Mouse (Mus musculus) liver, embryonic 14.5 days (tissue): ENCODE results near the gene Gm10722. TPM values are rescaled to one million over a fixed set of nuclear protein-coding genes. Genes with fewer than 3 reads are reported as not detected.
"Not testable (repeated sequence)": the region's sequence is repeated elsewhere in the genome, so short reads cannot be mapped to it uniquely, and the experiment has no call there.

Experiments used
- ATAC-seq: fragments of 200-750 bp; cut with Nextera tagmentation; 2 replicates; pipeline ENCODE4 v1.8.0; 2017; ENCODE audit warnings: moderate number of reproducible peaks, mild to moderate bottlenecking, moderate library complexity; ENCODE audit not compliant: insufficient read depth
- DNase-seq, 3 experiments: peaks; one replicate each; pipeline ENCODE4 v3.0.0-alpha.2; 2012 to 2013; ENCODE audit warnings: low read depth in 3 of 3, low spot score in 3 of 3
- H3K27ac ChIP-seq: fragments of 300-500 bp; sonication (generic); 2 replicates; pipeline ENCODE4 v1.5.1; 2014; ENCODE audit warnings: moderate library complexity, mild to moderate bottlenecking, control low read depth, inconsistent platforms
- H3K27me3 ChIP-seq: fragments of 300-500 bp; sonication (generic); 2 replicates; pipeline ENCODE4 v1.6.1; 2014; ENCODE audit warnings: mild to moderate bottlenecking, low read length, moderate library complexity; ENCODE audit not compliant: control insufficient read depth, insufficient read depth
- H3K36me3 ChIP-seq: fragments of 300-500 bp; sonication (generic); replicated peaks from 2 replicates; pipeline ENCODE4 v1.6.1; 2014; ENCODE audit warnings: low read depth; ENCODE audit not compliant: control insufficient read depth, insufficient read depth
- H3K4me1 ChIP-seq, 2 experiments: fragments of 200-500 bp in 1 of 2; fragments of 300-500 bp in 1 of 2; sonication (generic) in 1 of 2; replicated peaks; 2 replicates each; pipeline ENCODE4 v1.6.1; 2012 to 2014; ENCODE audit warnings: antibody characterized with exemption in 1 of 2, inconsistent platforms in 1 of 2, low read length in 1 of 2; ENCODE audit not compliant: control insufficient read depth in 2 of 2, insufficient read depth in 2 of 2
- H3K4me2 ChIP-seq: fragments of 300-500 bp; sonication (generic); 2 replicates; pipeline ENCODE4 v1.6.1; 2014; ENCODE audit warnings: low read depth, mild to moderate bottlenecking, control low read depth, moderate library complexity
- H3K4me3 ChIP-seq, 2 experiments: fragments of 200-500 bp in 1 of 2; fragments of 300-500 bp in 1 of 2; sonication (generic) in 1 of 2; 2 replicates each; pipeline ENCODE4 v1.5.1; 2012 to 2014; ENCODE audit warnings: low read depth in 2 of 2, low read length in 2 of 2, mild to moderate bottlenecking in 2 of 2, control low read depth in 1 of 2, inconsistent platforms in 1 of 2, moderate library complexity in 1 of 2; ENCODE audit not compliant: insufficient read depth in 1 of 2
- H3K9ac ChIP-seq: fragments of 300-500 bp; sonication (generic); replicated peaks from 2 replicates; pipeline ENCODE4 v1.6.1; 2014; ENCODE audit warnings: mild to moderate bottlenecking, control low read depth, moderate library complexity
- H3K9me3 ChIP-seq: fragments of 300-500 bp; sonication (generic); 2 replicates; pipeline ENCODE4 v1.6.1; 2016; ENCODE audit warnings: low read length, mixed read lengths; ENCODE audit not compliant: control insufficient read depth
- WGBS: fragments of 180-500 bp; shearing (Covaris S2); extraction: QIAGEN DNeasy Blood & Tissue Kit; methylation state at CpG from one replicate; pipeline ENCODE4 v1.1.7; 2014; ENCODE audit not compliant: insufficient replicate concordance; 5-methylcytosine and 5-hydroxymethylcytosine counted together
- polyA plus RNA-seq, 2 experiments: library from polyadenylated mRNA; depleted of rRNA in 1 of 2; stranded (reverse) in 1 of 2; unstranded in 1 of 2; fragments of >200 nt; fragmentation: Nextera tagmentation in 1 of 2; extraction: Ambion mirVana in 1 of 2; gene quantifications; 2 replicates each; pipeline versions ENCODE4 v1.2.1 to v1.2.3; 2012 to 2014

Gm10722 gene
- polyA plus RNA-seq, 2 experiments = not detected

GRCm38 (mm10) chr9:3019835-3020727 lies 19.4 kb downstream of the Gm10722 start:
- not testable (repeated sequence) for H3K27me3 ChIP-seq, H3K36me3 ChIP-seq, H3K27ac ChIP-seq, H3K4me3 ChIP-seq, H3K4me1 ChIP-seq, H3K4me2 ChIP-seq, H3K9me3 ChIP-seq, DNase-seq, H3K9ac ChIP-seq, ATAC-seq
- 57% methylated on average over 11 of the region's 19 CpGs for WGBS

GRCm38 (mm10) chr9:3022316-3023008 lies 21.7 kb downstream of the Gm10722 start:
- H3K27ac ChIP-seq, H3K9ac ChIP-seq, H3K4me2 ChIP-seq, ATAC-seq, H3K9me3 ChIP-seq, H3K4me1 ChIP-seq, H3K27me3 ChIP-seq, H3K4me3 ChIP-seq, H3K36me3 ChIP-seq: not testable (repeated sequence)
- WGBS = 58% methylated on average over 9 of the region's 13 CpGs
- DNase-seq = peak in 2 of 3 experiments; percentile 39 to 41

- H3K9ac ChIP-seq, H3K4me1 ChIP-seq, H3K27ac ChIP-seq, H3K36me3 ChIP-seq, ATAC-seq, H3K4me2 ChIP-seq, H3K4me3 ChIP-seq, DNase-seq, H3K9me3 ChIP-seq, H3K27me3 ChIP-seq: not testable (repeated sequence)
- 54% methylated on average over 9 of the region's 13 CpGs for WGBS
Observed at GRCm38 (mm10) chr9:3023312-3023984, 22.7 kb downstream of the Gm10722 start, which contains the start of gene Gm10718. Gene Gm10718 (plus strand): TSS chr9:3023547.

- not testable (repeated sequence) for H3K27me3 ChIP-seq, H3K9me3 ChIP-seq, H3K9ac ChIP-seq, DNase-seq, H3K4me3 ChIP-seq, H3K27ac ChIP-seq, H3K4me2 ChIP-seq, H3K4me1 ChIP-seq, H3K36me3 ChIP-seq, ATAC-seq
- WGBS = 46% methylated on average over 14 of the region's 16 CpGs
Observed at GRCm38 (mm10) chr9:3023985-3024648, 23.4 kb downstream of the Gm10722 start.

GRCm38 (mm10) chr9:3024912-3025467 lies 24.3 kb downstream of the Gm10722 start, which contains the start of gene Gm10717:
Gene Gm10717 (plus strand): TSS chr9:3025417.
- DNase-seq, H3K9me3 ChIP-seq, H3K27ac ChIP-seq, H3K4me1 ChIP-seq, H3K4me2 ChIP-seq, ATAC-seq, H3K9ac ChIP-seq, H3K36me3 ChIP-seq, H3K4me3 ChIP-seq, H3K27me3 ChIP-seq: not testable (repeated sequence)
- WGBS = 62% methylated on average over 12 of the region's 12 CpGs

GRCm38 (mm10) chr9:3025653-3026052 lies 24.9 kb downstream of the Gm10722 start:
- H3K4me3 ChIP-seq, DNase-seq, H3K9ac ChIP-seq, H3K4me1 ChIP-seq, H3K27ac ChIP-seq, ATAC-seq, H3K27me3 ChIP-seq, H3K9me3 ChIP-seq, H3K4me2 ChIP-seq, H3K36me3 ChIP-seq: not testable (repeated sequence)
- 43% methylated on average over 4 of the region's 6 CpGs for WGBS

- H3K4me3 ChIP-seq, H3K4me2 ChIP-seq, H3K27ac ChIP-seq, DNase-seq, H3K36me3 ChIP-seq, H3K9ac ChIP-seq, H3K9me3 ChIP-seq, H3K4me1 ChIP-seq, ATAC-seq, H3K27me3 ChIP-seq: not testable (repeated sequence)
- 62% methylated on average over 5 of the region's 5 CpGs for WGBS
Observed at GRCm38 (mm10) chr9:3026136-3026535, 25.4 kb downstream of the Gm10722 start.
